Mouse (Mus musculus) kidney, postnatal 0 days (tissue): ENCODE results near the gene Tas1r3. TPM values are rescaled to one million over a fixed set of nuclear protein-coding genes. Genes with fewer than 3 reads are reported as not detected.

Experiments
- ATAC-seq: fragments of 200-750 bp; cut with Nextera tagmentation; replicated peaks from 2 replicates; pipeline ENCODE4 v1.8.0; 2017; ENCODE audit warnings: low read depth, moderate number of reproducible peaks, moderate TSS enrichment, moderate library complexity; ENCODE audit not compliant: low FRiP score
- DNase-seq: peaks from one replicate; pipeline ENCODE4 v3.0.0-alpha.2; 2016; ENCODE audit warnings: low spot score
- H3K27ac ChIP-seq: fragments of 300-500 bp; sonication (generic); 2 replicates; pipeline ENCODE4 v1.5.1; 2014; ENCODE audit warnings: mild to moderate bottlenecking
- H3K27me3 ChIP-seq: fragments of 300-500 bp; sonication (generic); 2 replicates; pipeline ENCODE4 v1.6.1; 2014; ENCODE audit warnings: low read length, mixed read lengths; ENCODE audit not compliant: insufficient read depth
- H3K36me3 ChIP-seq: fragments of 300-500 bp; sonication (generic); 2 replicates; pipeline ENCODE4 v1.6.1; 2014; ENCODE audit warnings: low read length, mixed read lengths; ENCODE audit not compliant: insufficient read depth
- H3K4me1 ChIP-seq: fragments of 300-500 bp; sonication (generic); replicated peaks from 2 replicates; pipeline ENCODE4 v1.6.1; 2014; ENCODE audit warnings: antibody characterized with exemption, low read length, mixed read lengths; ENCODE audit not compliant: insufficient read depth
- H3K4me2 ChIP-seq: fragments of 300-500 bp; sonication (generic); 2 replicates; pipeline ENCODE4 v1.6.1; 2014; ENCODE audit warnings: mild to moderate bottlenecking, low read length, moderate library complexity, mixed read lengths
- H3K4me3 ChIP-seq: fragments of 300-500 bp; sonication (generic); replicated peaks from 2 replicates; pipeline ENCODE4 v1.5.1; 2014; ENCODE audit warnings: low read depth, low read length
- H3K9ac ChIP-seq: fragments of 300-500 bp; sonication (generic); 2 replicates; pipeline ENCODE4 v1.6.1; 2014; ENCODE audit warnings: low read depth, low read length
- H3K9me3 ChIP-seq: fragments of 300-500 bp; sonication (generic); replicated peaks from 2 replicates; pipeline ENCODE4 v1.6.1; 2016; ENCODE audit warnings: low read length, inconsistent platforms, mixed read lengths
- CTCF ChIP-seq: IDR thresholded peaks from 2 replicates; pipeline ENCODE4 v1.5.1; 2016; ENCODE audit warnings: antibody characterized with exemption, low read depth, mild to moderate bottlenecking, moderate library complexity
- WGBS: fragments of 180-500 bp; shearing (Covaris S2); extraction: QIAGEN DNeasy Blood & Tissue Kit; methylation state at CpG from one replicate; pipeline ENCODE4 v1.1.7; 2014; 5-methylcytosine and 5-hydroxymethylcytosine counted together
- polyA plus RNA-seq: library from polyadenylated mRNA; unstranded; fragments of >200 nt; fragmentation: Nextera tagmentation; extraction: Ambion mirVana; gene quantifications from 2 replicates; pipeline ENCODE4 v1.2.1, GENCODE M21; 2015

Tas1r3 gene
- polyA plus RNA-seq, 1 experiment from 2014 or later, result 0.18 TPM

GRCm38 (mm10) chr4:155854991-155855390, 8.2 kb downstream of the Tas1r3 start:
- 96% methylated on average over 12 of the region's 12 CpGs for WGBS
- no peak for TF ChIP-seq CTCF

GRCm38 (mm10) chr4:155853421-155853820, 9.7 kb downstream of the Tas1r3 start:
- H3K9me3 ChIP-seq, result no peaks in the 10 kb centered on the region
- no peak overlapping the region for H3K9ac ChIP-seq
- peaks cover 48% of the 10 kb centered on the region for H3K36me3 ChIP-seq
- DNase-seq (no peak), ATAC-seq (no peak)
- 91% methylated on average over 9 of the region's 9 CpGs for WGBS
- H3K4me2 ChIP-seq, result no peak overlapping the region
- no peak for TF ChIP-seq CTCF
- H3K4me1 ChIP-seq, result peaks cover 6% of the 10 kb centered on the region
- H3K4me3 ChIP-seq, result no peak overlapping the region
- H3K27me3 ChIP-seq, result no peaks in the 10 kb centered on the region
- no peak overlapping the region for H3K27ac ChIP-seq

More at GRCm38 (mm10) chr4:155854991-155855390, 8.2 kb downstream of the Tas1r3 start:
- H3K36me3 ChIP-seq, result peaks cover 51% of the 10 kb centered on the region
- H3K4me1 ChIP-seq, result no peaks in the 10 kb centered on the region; the same call in 1 of the 2 replicates
- no peak overlapping the region for H3K27ac ChIP-seq
- no peaks in the 10 kb centered on the region for H3K9me3 ChIP-seq
- H3K4me2 ChIP-seq, result no peak overlapping the region
- ATAC-seq (no peak), DNase-seq (no peak)
- no peaks in the 10 kb centered on the region for H3K27me3 ChIP-seq
- H3K9ac ChIP-seq, result no peak overlapping the region
- no peak overlapping the region for H3K4me3 ChIP-seq

- no peak overlapping the region for H3K4me3 ChIP-seq
- TF ChIP-seq CTCF, result no peak
- H3K9ac ChIP-seq, result no peak overlapping the region
- ATAC-seq, result no peak
- peaks cover 34% of the 10 kb centered on the region for H3K36me3 ChIP-seq
- H3K9me3 ChIP-seq, result no peaks in the 10 kb centered on the region
- no peak overlapping the region for H3K27ac ChIP-seq
- DNase-seq, result no peak
- H3K4me1 ChIP-seq, result peaks cover 12% of the 10 kb centered on the region
- no peaks in the 10 kb centered on the region for H3K27me3 ChIP-seq
- no peak overlapping the region for H3K4me2 ChIP-seq
- WGBS, result 73% methylated on average over 2 of the region's 2 CpGs
Observed at GRCm38 (mm10) chr4:155851951-155852411, 11.2 kb downstream of the Tas1r3 start.

- Histone ChIP-seq H3K9ac (no peak overlapping the region), H3K27ac (no peak overlapping the region), H3K27me3 (no peaks in the 10 kb centered on the region), H3K4me1 (peaks cover 17% of the 10 kb centered on the region), H3K4me3 (no peak overlapping the region), H3K4me2 (no peak overlapping the region), H3K36me3 (peaks cover 28% of the 10 kb centered on the region), H3K9me3 (no peaks in the 10 kb centered on the region)
- TF ChIP-seq CTCF, result no peak
- ATAC-seq (no peak), DNase-seq (no peak)
- 87% methylated on average over 3 of the region's 3 CpGs for WGBS
Observed at GRCm38 (mm10) chr4:155851368-155851767, 11.8 kb downstream of the Tas1r3 start.

GRCm38 (mm10) chr4:155849792-155850451, 13.2 kb downstream of the Tas1r3 start:
- H3K36me3 ChIP-seq, result peaks cover 14% of the 10 kb centered on the region; the same call in 1 of the 2 replicates
- no peak overlapping the region for H3K4me3 ChIP-seq
- H3K9me3 ChIP-seq, result no peaks in the 10 kb centered on the region
- no peak overlapping the region for H3K27ac ChIP-seq
- no peak overlapping the region for H3K9ac ChIP-seq
- TF ChIP-seq CTCF, result no peak
- no peak for ATAC-seq
- H3K4me2 ChIP-seq, result no peak overlapping the region
- DNase-seq, result no peak
- peaks cover 17% of the 10 kb centered on the region for H3K4me1 ChIP-seq
- WGBS, result 90% methylated on average over 3 of the region's 3 CpGs
- H3K27me3 ChIP-seq, result no peaks in the 10 kb centered on the region

GRCm38 (mm10) chr4:155849391-155849790, 13.8 kb downstream of the Tas1r3 start:
- Histone ChIP-seq H3K9me3 (no peaks in the 10 kb centered on the region), H3K4me2 (no peak overlapping the region), H3K4me3 (no peak overlapping the region), H3K36me3 (peaks cover 9% of the 10 kb centered on the region; the same call in 1 of the 2 replicates), H3K27ac (no peak overlapping the region), H3K27me3 (no peaks in the 10 kb centered on the region), H3K9ac (no peak overlapping the region), H3K4me1 (peaks cover 17% of the 10 kb centered on the region)
- 94% methylated on average over 2 of the region's 2 CpGs for WGBS
- DNase-seq (no peak), ATAC-seq (no peak)
- no peak for TF ChIP-seq CTCF
